Mouse (Mus musculus): ENCODE measurements around the gene Agap1. TPM values are rescaled to one million over a fixed set of nuclear protein-coding genes. Genes with fewer than 3 reads are reported as not detected.

Agap1 gene
- 10 to 100 TPM; 49.5 to 59.1 TPM for total RNA-seq (2021)
- long read RNA-seq, experiment 1, full-length matches to known transcripts, result 14 of 43 reads
- long read RNA-seq, experiment 1, partial matches to known transcripts, result 6 of 43 reads
- long read RNA-seq, experiment 1, other reads (novel, unspliced or antisense), result 23 of 43 reads
- long read RNA-seq, experiment 2, full-length matches to known transcripts, result 8 of 31 reads
- long read RNA-seq, experiment 2, partial matches to known transcripts, result 3 of 31 reads
- long read RNA-seq, experiment 2, other reads (novel, unspliced or antisense), result 20 of 31 reads

- peak; percentile 98 for DNase-seq
These were observed at the start of gene Agap1 for GRCm38 (mm10) chr1:89454196-89455123. TSS of gene Agap1 (plus strand) at chr1:89454806.

GRCm38 (mm10) chr1:89405991-89406390, 48.6 kb upstream of the Agap1 start:
- DNase-seq, result no peak

- DNase-seq, result no peak
These were observed 46.6 kb upstream of the Agap1 start for GRCm38 (mm10) chr1:89407986-89408385.

GRCm38 (mm10) chr1:89413122-89413521, 41.5 kb upstream of the Agap1 start:
- peak; percentile 37 for DNase-seq

- no peak for DNase-seq
These were observed 40.0 kb upstream of the Agap1 start for GRCm38 (mm10) chr1:89414563-89414962.

GRCm38 (mm10) chr1:89416929-89417328, 37.7 kb upstream of the Agap1 start:
- DNase-seq, result no peak

- no peak for DNase-seq
These were observed 34.0 kb upstream of the Agap1 start for GRCm38 (mm10) chr1:89420642-89421041.

- peak; percentile 12 for DNase-seq
These were observed 33.2 kb upstream of the Agap1 start for GRCm38 (mm10) chr1:89421401-89421800.

GRCm38 (mm10) chr1:89424563-89424962, 30.0 kb upstream of the Agap1 start:
- DNase-seq, result no peak

GRCm38 (mm10) chr1:89426137-89426536, 28.5 kb upstream of the Agap1 start:
- DNase-seq, result no peak

GRCm38 (mm10) chr1:89428671-89429070, 25.9 kb upstream of the Agap1 start:
- no peak for DNase-seq

- DNase-seq, result no peak
These were observed 24.5 kb upstream of the Agap1 start for GRCm38 (mm10) chr1:89429946-89430640.

GRCm38 (mm10) chr1:89439351-89439750, 15.3 kb upstream of the Agap1 start:
- DNase-seq, result no peak

- no peak for DNase-seq
These were observed 13.2 kb upstream of the Agap1 start for GRCm38 (mm10) chr1:89441236-89441897.

GRCm38 (mm10) chr1:89443512-89443911, 11.1 kb upstream of the Agap1 start:
- DNase-seq, result no peak

GRCm38 (mm10) chr1:89444014-89444413, 10.6 kb upstream of the Agap1 start:
- DNase-seq, result no peak

GRCm38 (mm10) chr1:89450139-89450538, 4.5 kb upstream of the Agap1 start:
- DNase-seq, result no peak

GRCm38 (mm10) chr1:89452138-89452537, 2.5 kb upstream of the Agap1 start:
- no peak for DNase-seq

GRCm38 (mm10) chr1:89453666-89454065, 940 bp upstream of the Agap1 start:
- no peak for DNase-seq

GRCm38 (mm10) chr1:89455421-89456091, 950 bp downstream of the Agap1 start:
- peak; percentile 69 for DNase-seq

- DNase-seq, result no peak
These were observed 1.9 kb downstream of the Agap1 start for GRCm38 (mm10) chr1:89456456-89456855.

Data from gastrocnemius, postnatal 10 days (tissue).